Mouse (Mus musculus): ENCODE results near the gene Sass6. TPM values are rescaled to one million over a fixed set of nuclear protein-coding genes. Genes with fewer than 3 reads are reported as not detected.

The Sass6 gene
- total RNA-seq (2023): 6.9 TPM

GRCm38 (mm10) chr3:116594728-116595602, at the start of gene Sass6:
TSS of gene Sass6 (plus strand) at chr3:116594982.

DNA sequence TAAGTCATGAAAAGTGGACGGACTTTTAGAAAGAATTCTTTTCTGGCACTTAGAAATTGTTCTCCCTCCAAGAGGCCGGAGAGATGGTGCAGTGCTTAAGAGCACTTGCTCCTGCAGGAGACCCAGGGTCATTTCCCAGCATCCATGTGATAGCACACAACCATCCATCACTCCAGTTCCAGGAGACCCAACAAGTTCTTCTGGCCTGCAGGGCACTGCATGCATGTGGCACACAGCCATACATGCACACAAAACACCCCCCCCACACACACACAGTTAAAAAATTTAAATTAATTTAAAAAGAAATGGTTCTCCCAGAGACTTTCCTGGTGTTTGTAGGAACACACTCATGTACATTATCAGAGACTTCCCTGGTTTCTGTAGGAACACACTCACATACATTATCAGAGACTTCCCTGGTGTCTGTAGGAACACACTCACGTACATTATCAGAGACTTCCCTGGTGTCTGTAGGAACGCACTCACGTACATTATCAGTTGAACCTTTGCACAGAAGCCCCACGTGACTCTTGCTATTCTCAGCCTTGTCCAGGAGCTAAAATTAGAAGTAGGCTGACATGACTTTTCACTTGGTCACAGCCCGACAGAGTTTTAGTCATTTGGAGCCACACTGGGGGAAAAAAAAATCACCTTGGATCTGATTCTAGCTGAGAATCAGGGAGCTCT, 32.2 kb upstream of the Sass6 start, which contains the start of gene Lrrc39:
Gene Lrrc39 (plus strand): TSS at position 566 of the 687 bp plus-strand sequence.

DNA sequence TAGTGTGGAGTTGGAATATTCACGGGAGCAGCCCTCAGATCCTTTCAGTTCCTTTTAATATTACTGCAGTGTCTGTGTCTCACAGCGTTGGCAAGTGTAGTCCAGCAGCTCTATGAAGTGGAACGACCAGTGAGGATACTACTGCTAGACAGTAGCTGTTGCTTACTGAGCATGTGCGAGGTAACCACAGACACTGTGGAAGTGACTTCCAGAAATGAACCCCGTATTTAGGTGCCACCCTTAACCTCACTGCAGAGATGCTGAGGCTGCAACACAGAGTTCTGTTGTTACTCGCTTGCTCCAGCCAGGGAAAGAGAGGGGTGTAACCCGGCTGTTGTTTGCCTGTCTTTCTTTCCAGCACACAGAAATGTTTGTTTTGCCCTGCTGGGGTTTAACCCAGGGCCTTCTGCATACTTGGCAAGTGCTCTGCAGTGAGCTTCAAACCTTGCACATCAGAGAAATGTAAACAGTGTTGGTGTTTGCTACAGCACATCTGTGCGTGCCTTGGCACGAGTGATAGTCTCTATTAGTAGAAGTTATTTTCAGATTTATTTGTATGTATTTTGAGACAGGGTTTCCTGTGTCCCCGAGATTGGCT, 19.6 kb downstream of the Sass6 start, which contains the start of gene Trmt13:
Gene Trmt13 (minus strand): TSS at position 293 of the 598 bp plus-strand sequence.

GRCm38 (mm10) chr3:116662463-116662863, 67.7 kb downstream of the Sass6 start, which contains the start of gene Mfsd14a:
TSS of gene Mfsd14a (minus strand) at chr3:116662677.

Other genes starting within 250 kb of the Sass6 start
- gene Cdc14a, start 170.9 kb upstream of the Sass6 start, total RNA-seq (2023): 12.3 TPM
- 21.0 TPM for gene Rtca, start 86.8 kb upstream of the Sass6 start, total RNA-seq (2023)
- gene Dbt, start 81.9 kb upstream of the Sass6 start, total RNA-seq (2023): 12.5 TPM
- gene Lrrc39, start 32.0 kb upstream of the Sass6 start, total RNA-seq (2023): not detected
- 30.9 TPM for gene Trmt13, start 19.6 kb downstream of the Sass6 start, total RNA-seq (2023)
- 106 TPM for gene Mfsd14a, start 67.7 kb downstream of the Sass6 start, total RNA-seq (2023)
- gene Gm43191, start 86.3 kb downstream of the Sass6 start, total RNA-seq (2023): not detected
- 27.3 TPM for gene Slc35a3, start 117.8 kb downstream of the Sass6 start, total RNA-seq (2023)
- 6.8 TPM for gene Agl, start 213.2 kb downstream of the Sass6 start, total RNA-seq (2023)